Mouse (Mus musculus): Measurements from ENCODE around the gene Neurog1.

The Neurog1 gene

DNA sequence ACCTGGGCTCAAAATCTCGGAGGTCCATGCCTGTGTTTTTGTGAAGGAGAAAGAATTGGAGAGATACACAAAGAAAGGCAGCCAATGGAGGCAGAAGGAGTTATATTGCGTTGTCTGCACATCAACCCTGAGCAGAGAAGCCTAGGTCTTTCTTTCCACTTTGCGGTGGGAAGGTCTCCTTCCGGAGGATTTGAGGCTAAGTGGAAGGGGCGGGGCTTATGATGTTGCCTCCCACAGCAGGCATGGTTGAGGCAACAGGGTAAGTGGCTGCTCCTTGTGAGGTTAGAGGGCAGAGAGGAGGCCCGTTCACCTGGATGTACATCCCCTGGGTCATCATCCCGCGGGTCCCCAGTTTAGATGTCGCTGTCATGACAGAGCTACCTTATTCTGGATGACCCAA lies 32.7 kb downstream of the Neurog1 start:
- no peak for DNase-seq (ENCODE audit: low spot score in 2 of 2)

DNA sequence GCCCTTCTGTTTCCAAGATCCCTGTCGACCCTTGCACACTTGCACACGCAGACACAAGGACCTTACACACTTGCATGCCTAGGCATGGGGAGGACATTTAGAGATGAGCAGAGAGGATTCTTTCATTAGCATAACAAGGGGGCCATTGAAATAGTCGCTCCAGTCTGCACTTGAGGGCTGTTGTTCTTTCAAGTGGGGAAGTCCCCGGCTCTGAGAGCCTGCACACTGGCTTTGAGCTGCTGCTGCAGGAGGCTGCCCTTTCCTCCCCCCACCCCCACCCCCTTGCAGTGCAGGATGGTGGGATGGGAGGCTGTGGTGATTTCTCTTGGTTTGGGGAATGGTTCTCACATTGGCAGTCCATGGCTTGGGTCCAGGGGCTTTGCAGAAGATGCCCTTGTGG lies 35.9 kb downstream of the Neurog1 start:
- no peak for DNase-seq (ENCODE audit: low spot score in 2 of 2)

DNA sequence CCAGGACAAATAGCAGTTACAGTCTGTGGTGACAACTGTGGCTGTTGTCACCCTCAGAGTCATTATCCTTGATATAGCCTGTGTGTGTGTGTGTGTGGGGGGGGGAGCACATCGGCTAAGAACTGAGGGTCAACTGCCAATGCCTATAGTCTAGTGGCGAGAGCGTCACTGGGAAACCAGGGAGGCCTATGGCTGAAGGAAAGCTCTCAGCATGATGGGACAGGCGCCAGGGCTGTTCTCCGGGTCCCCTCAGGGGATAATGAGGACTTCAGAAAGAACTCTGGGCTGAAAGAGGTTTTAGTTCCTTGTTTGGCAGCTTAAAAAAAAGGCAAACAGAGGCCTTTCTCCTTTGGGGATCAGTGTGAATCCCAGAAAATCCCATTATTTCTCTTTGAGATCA lies 37.3 kb downstream of the Neurog1 start:
- no peak for DNase-seq (ENCODE audit: low spot score in 2 of 2)

DNA sequence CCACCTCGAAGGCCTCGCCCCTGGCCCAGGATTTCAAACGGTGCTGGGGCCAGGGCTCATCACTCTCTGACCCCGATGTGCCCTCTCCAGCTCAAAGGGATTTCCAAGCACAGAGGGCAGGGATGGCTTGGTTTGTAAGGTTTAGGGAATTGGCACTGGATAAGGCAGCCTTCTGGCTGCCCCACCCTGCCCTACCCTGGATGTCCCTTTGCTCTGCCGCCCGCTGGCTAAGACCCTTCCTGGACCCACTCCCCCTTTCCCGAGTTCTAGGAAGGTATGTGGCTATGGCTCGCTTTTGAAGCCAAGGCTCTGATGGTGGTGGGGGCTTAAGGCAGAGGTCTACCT lies 42.9 kb downstream of the Neurog1 start:
- no peak for DNase-seq (ENCODE audit: low spot score in 2 of 2)

DNA sequence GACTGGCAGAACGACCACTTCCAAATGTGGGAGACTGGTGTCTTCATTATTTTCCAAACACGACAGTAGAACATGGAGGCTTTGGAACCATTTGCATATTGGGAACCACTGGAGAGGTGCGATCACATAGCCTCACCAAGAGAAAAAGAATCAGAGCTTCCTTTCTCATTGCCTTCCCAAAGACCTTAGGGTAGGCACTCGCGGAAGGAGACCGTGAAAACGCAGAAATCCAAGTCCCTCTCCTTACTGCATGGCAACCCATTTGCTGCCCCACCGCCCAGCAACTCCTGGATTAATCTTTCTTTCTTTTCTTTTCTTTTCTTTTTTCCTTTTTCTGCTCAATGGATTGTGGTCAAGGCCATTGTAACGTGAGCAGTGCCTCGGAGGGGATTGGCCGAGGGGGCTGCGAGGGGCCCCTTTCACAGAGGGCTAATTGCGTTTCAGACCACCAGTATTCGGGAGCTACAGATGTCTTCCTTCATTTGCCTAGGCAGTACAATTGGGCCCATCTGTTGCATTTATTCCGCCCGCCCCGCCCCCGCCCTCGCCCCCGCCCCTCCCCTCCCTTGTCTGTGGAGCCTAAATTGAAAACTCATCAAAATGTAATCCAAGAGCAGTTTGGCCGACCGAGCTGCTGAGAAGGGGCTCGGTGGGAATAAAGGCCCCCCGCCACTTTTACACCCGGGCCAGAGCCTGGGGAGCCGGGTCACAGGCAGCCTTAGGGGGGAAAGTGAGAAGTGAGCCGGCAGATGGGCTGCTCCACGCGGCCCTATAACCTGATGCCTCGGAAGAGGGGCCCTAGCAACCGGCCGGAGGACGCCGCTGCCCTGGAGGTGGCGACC lies 43.5 kb downstream of the Neurog1 start:
- DNase-seq (ENCODE audit: low spot score in 2 of 2) = no peak

All from right cerebral cortex, adult 2 months (tissue).